Mouse (Mus musculus): ENCODE data around the gene Zic5. TPM values are rescaled to one million over a fixed set of nuclear protein-coding genes. Genes with fewer than 3 reads are reported as not detected.

The Zic5 gene
- polyA plus RNA-seq, 1 experiment = 0.72 TPM

GRCm38 (mm10) chr14:122476822-122477215 is 11.3 kb upstream of the Zic5 start:
- H3K27ac ChIP-seq (ENCODE audit: control insufficient read depth, insufficient read depth, low read depth, low read length, poor library complexity) = no peak overlapping the region
- TF ChIP-seq POLR2A (IDR thresholded peaks at IDR 0.05; ENCODE audit: borderline replicate concordance, control insufficient read depth, low read depth, low read length) = no peak
- TF ChIP-seq CTCF (IDR thresholded peaks at IDR 0.05; ENCODE audit: control insufficient read depth, insufficient read depth, low read length) = no peak
- no peak overlapping the region for H3K4me3 ChIP-seq (replicated peaks; ENCODE audit: control insufficient read depth, low read depth, low read length)
- 9% methylated on average over 18 of the region's 18 CpGs for WGBS
- H3K4me1 ChIP-seq (ENCODE audit: control insufficient read depth, insufficient read depth, low read length) = no peaks in the 10 kb centered on the region; the same call in 1 of the 2 replicates

DNA sequence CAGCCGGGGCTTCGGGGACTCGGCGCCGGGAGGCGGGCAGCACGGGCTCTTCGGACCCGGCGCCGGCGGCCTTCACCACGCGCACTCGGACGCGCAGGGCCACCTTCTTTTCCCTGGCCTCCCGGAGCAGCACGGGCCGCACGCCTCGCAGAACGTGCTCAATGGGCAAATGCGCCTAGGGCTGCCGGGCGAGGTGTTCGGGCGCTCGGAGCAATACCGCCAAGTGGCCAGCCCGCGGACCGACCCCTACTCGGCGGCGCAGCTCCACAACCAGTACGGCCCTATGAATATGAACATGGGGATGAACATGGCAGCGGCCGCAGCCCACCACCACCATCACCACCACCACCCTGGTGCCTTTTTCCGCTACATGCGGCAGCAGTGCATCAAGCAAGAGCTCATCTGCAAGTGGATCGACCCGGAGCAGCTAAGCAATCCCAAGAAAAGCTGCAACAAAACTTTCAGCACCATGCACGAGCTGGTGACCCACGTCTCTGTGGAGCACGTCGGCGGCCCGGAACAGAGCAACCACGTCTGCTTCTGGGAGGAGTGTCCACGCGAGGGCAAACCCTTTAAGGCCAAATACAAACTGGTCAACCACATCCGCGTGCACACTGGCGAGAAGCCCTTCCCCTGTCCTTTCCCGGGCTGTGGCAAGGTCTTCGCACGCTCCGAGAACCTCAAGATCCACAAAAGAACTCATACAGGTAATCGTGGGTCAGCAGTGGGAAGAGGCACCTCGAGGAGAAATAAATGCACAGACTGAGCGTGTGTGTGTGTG is 10.8 kb upstream of the Zic5 start:
- no peak overlapping the region for H3K4me3 ChIP-seq (replicated peaks; ENCODE audit: control insufficient read depth, low read depth, low read length)
- no peak overlapping the region for H3K27ac ChIP-seq (ENCODE audit: control insufficient read depth, insufficient read depth, low read depth, low read length, poor library complexity)
- no peaks in the 10 kb centered on the region; the same call in 1 of the 2 replicates for H3K4me1 ChIP-seq (ENCODE audit: control insufficient read depth, insufficient read depth, low read length)
- WGBS = 2% methylated on average over 59 of the region's 62 CpGs
- TF ChIP-seq POLR2A (IDR thresholded peaks at IDR 0.05; ENCODE audit: borderline replicate concordance, control insufficient read depth, low read depth, low read length) (no peak), CTCF (IDR thresholded peaks at IDR 0.05; ENCODE audit: control insufficient read depth, insufficient read depth, low read length) (no peak)

- no peak overlapping the region; the same call in 1 of the 2 replicates for H3K27ac ChIP-seq (ENCODE audit: control insufficient read depth, insufficient read depth, low read depth, low read length, poor library complexity)
- no peak for TF ChIP-seq CTCF (IDR thresholded peaks at IDR 0.05; ENCODE audit: control insufficient read depth, insufficient read depth, low read length)
- no peak for TF ChIP-seq POLR2A (IDR thresholded peaks at IDR 0.05; ENCODE audit: borderline replicate concordance, control insufficient read depth, low read depth, low read length)
- whole genome bisulfite sequencing = 1% methylated on average over 65 of the region's 65 CpGs
- H3K4me1 ChIP-seq (ENCODE audit: control insufficient read depth, insufficient read depth, low read length) = no peaks in the 10 kb centered on the region; the same call in 1 of the 2 replicates
- no peak overlapping the region for H3K4me3 ChIP-seq (replicated peaks; ENCODE audit: control insufficient read depth, low read depth, low read length)
Observed at GRCm38 (mm10) chr14:122475557-122476040, 10.1 kb upstream of the Zic5 start.

DNA sequence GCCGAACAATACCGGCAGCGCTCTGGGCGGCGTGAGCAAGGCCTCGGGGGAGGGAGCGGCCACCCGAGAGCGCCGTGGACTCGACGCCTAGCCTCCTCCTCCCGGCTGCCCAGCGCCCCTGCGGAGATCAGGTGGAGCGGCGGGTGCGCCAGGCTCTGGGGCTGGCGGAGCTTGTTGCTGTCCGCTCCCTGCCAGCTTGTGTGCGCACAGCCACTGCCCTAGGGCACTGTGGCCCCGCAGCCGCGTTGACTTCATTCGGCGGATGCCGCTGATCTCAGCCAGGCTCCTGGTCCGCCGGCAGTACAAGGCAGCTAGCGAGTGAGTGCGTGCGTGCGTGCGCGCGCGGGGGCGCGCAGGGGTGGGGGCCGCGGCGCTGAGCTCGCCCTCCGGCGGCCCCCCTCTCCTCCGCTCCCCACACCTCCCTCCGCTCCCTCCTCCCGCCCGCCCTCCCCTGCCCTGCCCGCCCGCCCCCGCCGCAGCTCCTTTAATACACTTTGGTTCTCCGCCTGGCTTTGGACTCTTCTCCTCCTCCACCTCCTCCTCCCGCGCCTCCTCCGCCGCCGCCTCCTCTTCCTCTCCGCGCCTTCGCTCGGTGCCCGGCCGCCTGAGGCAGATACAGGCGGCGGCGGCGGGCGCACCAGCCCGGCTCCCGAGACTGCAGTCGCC is 9.5 kb upstream of the Zic5 start, which contains the start of gene Zic2:
Gene Zic2, plus strand, starts transcription at position 545 of the 666 bp plus-strand sequence.
- Histone ChIP-seq H3K27ac (ENCODE audit: control insufficient read depth, insufficient read depth, low read depth, low read length, poor library complexity) (no peak within 1 kb of the TSS; the same call in 1 of the 2 replicates), H3K4me1 (ENCODE audit: control insufficient read depth, insufficient read depth, low read length) (no peaks in the 10 kb centered on the region; the same call in 1 of the 2 replicates), H3K4me3 (replicated peaks; ENCODE audit: control insufficient read depth, low read depth, low read length) (no peak within 1 kb of the TSS)
- 1% methylated on average over 64 of the region's 73 CpGs for WGBS
- TF ChIP-seq POLR2A (IDR thresholded peaks at IDR 0.05; ENCODE audit: borderline replicate concordance, control insufficient read depth, low read depth, low read length) (no peak), CTCF (IDR thresholded peaks at IDR 0.05; ENCODE audit: control insufficient read depth, insufficient read depth, low read length) (no peak)

DNA sequence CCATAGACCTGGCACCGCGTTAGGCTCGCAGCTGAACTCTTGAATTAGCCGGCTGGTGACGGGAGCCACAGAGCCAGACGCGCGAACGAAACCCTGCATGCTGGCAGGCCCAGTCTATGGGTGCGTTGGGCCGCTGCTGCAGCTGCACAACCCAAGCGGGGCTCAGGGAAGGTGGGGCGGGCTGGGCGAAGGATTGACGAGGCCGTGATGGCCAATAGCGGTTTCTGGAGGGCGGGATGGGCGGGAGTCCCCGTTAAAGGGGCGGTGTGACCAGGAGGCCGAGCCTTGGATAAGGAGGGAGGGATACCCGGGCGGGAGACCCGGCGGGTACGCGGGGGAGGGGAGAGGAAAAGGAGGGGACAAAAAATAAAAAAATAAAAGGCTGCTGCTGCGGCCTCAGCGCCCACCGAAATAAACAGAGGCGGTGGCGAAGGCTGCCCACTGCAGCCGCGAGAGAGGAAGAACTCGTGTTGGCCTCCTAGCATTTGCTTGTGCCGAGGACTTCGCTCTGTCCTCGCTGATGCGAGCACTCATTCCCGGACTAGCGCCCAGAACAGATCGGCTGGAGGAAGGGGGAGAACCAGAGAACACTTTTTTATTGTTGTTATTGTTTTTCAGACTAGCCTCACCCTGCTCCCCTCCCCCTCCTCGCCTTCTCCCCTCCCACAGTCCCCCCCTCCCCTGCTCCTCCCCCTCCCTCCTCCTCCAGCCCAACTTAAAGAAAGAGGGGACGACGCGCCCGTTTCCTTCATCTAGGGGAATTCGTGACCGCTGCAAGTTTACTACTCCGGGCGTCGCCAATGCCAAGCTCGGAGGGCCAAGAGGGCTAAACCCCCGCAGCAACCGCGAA is 8.8 kb upstream of the Zic5 start:
- no peak overlapping the region; the same call in 1 of the 2 replicates for H3K27ac ChIP-seq (ENCODE audit: control insufficient read depth, insufficient read depth, low read depth, low read length, poor library complexity)
- H3K4me1 ChIP-seq (ENCODE audit: control insufficient read depth, insufficient read depth, low read length) = no peaks in the 10 kb centered on the region; the same call in 1 of the 2 replicates
- no peak for TF ChIP-seq POLR2A (IDR thresholded peaks at IDR 0.05; ENCODE audit: borderline replicate concordance, control insufficient read depth, low read depth, low read length)
- 1% methylated on average over 57 of the region's 57 CpGs for WGBS
- H3K4me3 ChIP-seq (replicated peaks; ENCODE audit: control insufficient read depth, low read depth, low read length) = no peak overlapping the region

DNA sequence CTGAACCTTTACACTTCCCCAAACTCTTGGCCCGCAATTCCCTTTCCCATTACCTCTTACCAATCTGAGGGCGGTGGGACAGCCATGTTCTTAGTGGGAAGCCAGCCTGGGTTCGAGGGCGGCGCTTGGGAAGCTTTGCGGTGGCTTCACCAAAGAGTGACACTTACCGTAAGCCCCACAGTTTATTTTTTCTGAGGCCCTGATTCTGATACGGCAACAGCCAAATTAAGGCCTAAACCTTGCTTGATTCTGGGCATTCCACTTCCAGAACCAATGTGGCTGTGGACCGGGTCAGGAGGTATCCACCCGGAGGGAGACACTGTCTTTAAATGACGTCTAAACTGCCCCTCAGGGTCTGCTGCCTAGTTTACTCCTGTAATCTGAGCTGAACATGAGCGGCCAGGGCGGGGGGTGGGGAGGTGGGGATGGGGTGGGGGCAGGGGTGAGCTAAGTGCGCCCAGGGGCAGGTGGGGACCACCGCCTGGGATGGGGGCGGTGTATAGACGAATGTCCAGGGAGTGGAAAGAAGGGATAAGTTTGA is 7.8 kb upstream of the Zic5 start:
- Histone ChIP-seq H3K4me3 (replicated peaks; ENCODE audit: control insufficient read depth, low read depth, low read length) (no peak overlapping the region), H3K27ac (ENCODE audit: control insufficient read depth, insufficient read depth, low read depth, low read length, poor library complexity) (no peak overlapping the region), H3K4me1 (ENCODE audit: control insufficient read depth, insufficient read depth, low read length) (no peaks in the 10 kb centered on the region; the same call in 1 of the 2 replicates)
- no peak for TF ChIP-seq CTCF (IDR thresholded peaks at IDR 0.05; ENCODE audit: control insufficient read depth, insufficient read depth, low read length)
- TF ChIP-seq POLR2A (IDR thresholded peaks at IDR 0.05; ENCODE audit: borderline replicate concordance, control insufficient read depth, low read depth, low read length) = no peak
- 5% methylated on average over 17 of the region's 17 CpGs for WGBS

DNA sequence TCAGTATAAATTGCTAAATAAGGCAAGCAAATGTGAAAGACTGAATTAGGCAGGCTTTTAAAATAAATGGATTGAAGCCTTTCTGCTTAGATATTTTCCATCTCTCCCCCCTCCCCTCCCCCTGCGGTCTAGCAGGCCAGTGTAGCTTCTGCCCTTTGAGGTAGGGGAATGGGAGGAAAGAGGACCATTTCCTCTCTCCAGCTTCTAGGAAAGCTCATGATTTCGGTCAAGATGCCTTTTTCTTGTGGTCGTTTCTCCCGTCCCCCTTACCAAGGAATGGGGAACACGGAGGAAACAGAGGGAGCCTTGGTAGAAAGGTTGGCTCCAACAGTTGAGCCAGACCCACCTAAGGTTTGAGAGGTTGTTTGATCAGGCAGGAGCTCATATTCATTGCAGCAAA is 7.2 kb upstream of the Zic5 start:
- Histone ChIP-seq H3K27ac (ENCODE audit: control insufficient read depth, insufficient read depth, low read depth, low read length, poor library complexity) (no peak overlapping the region), H3K4me3 (replicated peaks; ENCODE audit: control insufficient read depth, low read depth, low read length) (no peak overlapping the region), H3K4me1 (ENCODE audit: control insufficient read depth, insufficient read depth, low read length) (no peaks in the 10 kb centered on the region; the same call in 1 of the 2 replicates)
- no peak for TF ChIP-seq CTCF (IDR thresholded peaks at IDR 0.05; ENCODE audit: control insufficient read depth, insufficient read depth, low read length)
- no peak for TF ChIP-seq POLR2A (IDR thresholded peaks at IDR 0.05; ENCODE audit: borderline replicate concordance, control insufficient read depth, low read depth, low read length)
- 3% methylated on average over 5 of the region's 5 CpGs for WGBS
